Mouse (Mus musculus) bone marrow macrophage, adult 2 months (primary cell): ENCODE measurements at regions not wholly inside any gene's neighbourhood (a gene's known extent, or its start where the extent isn't known, plus 50 kb on each side); places are given as distances from the start of the nearest gene placed in this dataset.

Experiments used
- H3K27ac ChIP-seq: 2 replicates; pipeline ENCODE4 v1.5.1; 2012; ENCODE audit warnings: low read depth, low read length; ENCODE audit not compliant: insufficient read depth
- H3K4me1 ChIP-seq: 2 replicates; pipeline ENCODE4 v1.6.1; 2012; ENCODE audit warnings: low read length; ENCODE audit not compliant: control insufficient read depth, insufficient read depth
- H3K4me3 ChIP-seq: 2 replicates; pipeline ENCODE4 v1.5.1; 2012; ENCODE audit warnings: mild to moderate bottlenecking, low read length, moderate library complexity; ENCODE audit not compliant: insufficient read depth
- CTCF ChIP-seq: IDR thresholded peaks from 2 replicates; pipeline ENCODE4 v1.5.1; 2012; ENCODE audit warnings: low read depth, mild to moderate bottlenecking, low read length, moderate library complexity
- POLR2A ChIP-seq: IDR thresholded peaks from 2 replicates; pipeline ENCODE4 v1.6.1; 2012; ENCODE audit warnings: mild to moderate bottlenecking, low read depth, low read length, borderline replicate concordance

DNA sequence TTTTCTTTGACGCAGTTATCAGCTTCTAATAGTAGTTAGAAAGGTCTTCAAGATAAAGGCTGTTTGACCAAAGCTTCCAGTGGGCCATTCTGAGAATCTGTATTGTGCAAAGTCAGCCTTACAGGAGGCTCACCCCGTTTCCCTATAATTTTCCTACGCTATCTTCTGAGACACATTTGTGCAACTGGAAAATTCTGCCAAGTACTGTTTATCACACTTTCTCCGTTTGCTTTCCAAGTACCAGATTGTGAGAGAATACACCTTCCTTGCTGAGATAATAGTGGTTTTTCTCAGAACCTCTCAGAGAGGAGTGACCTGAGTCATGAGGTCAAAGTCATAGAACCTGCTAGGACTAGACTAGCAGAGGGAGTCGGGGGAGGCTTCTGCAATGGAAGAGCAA lies 55.2 kb upstream of the Plcl2 start:
- H3K4me3 ChIP-seq = no peak overlapping the region
- no peak for TF ChIP-seq POLR2A
- TF ChIP-seq CTCF = no peak
- H3K27ac ChIP-seq = no peak overlapping the region
- H3K4me1 ChIP-seq = peaks cover 7% of the 10 kb centered on the region; the same call in 1 of the 2 replicates

DNA sequence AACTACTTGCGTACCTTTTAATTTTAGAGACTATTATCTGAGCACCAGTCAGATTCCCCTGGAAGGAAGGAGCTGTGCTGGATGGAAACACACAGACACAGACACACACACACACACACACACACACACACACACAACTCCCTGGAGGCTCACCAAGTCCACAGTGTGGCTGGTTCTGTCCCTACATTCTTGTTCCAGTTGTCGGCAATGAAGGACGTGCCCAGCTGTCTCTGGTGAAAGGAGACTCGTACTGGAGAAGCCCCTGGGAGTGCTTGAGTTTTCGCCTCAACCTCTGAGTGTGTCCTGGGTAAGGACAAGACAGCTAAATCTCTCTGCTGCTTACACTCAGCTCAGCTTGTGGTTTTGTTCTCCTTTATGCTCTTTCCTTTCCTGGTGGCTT lies 54.3 kb upstream of the Plcl2 start:
- no peak overlapping the region for H3K4me3 ChIP-seq
- no peak overlapping the region for H3K27ac ChIP-seq
- peaks cover 7% of the 10 kb centered on the region; the same call in 1 of the 2 replicates for H3K4me1 ChIP-seq
- TF ChIP-seq POLR2A (no peak), CTCF (no peak)

DNA sequence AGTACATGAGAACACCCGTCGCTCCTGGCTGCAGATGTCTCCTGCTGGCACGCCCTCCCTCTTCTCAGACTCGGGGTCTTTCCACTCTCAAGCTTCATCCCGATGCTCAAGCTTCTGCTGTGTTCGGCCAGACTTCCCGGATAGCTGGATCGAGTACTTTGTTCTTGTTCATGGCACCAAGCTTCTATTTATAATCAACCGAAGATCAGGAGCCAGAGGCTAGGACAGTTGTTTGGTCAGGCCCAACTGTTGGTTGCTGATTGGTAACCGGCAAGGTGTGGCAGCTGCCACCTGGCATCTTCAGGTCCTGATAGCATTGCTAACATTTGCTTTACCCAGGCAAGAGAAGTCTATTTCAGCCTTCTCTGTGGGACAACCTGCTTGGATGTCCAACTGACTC lies 53.5 kb upstream of the Plcl2 start:
- Histone ChIP-seq H3K4me3 (no peak overlapping the region), H3K27ac (no peak overlapping the region), H3K4me1 (peaks cover 7% of the 10 kb centered on the region; the same call in 1 of the 2 replicates)
- no peak for TF ChIP-seq CTCF
- TF ChIP-seq POLR2A = no peak

DNA sequence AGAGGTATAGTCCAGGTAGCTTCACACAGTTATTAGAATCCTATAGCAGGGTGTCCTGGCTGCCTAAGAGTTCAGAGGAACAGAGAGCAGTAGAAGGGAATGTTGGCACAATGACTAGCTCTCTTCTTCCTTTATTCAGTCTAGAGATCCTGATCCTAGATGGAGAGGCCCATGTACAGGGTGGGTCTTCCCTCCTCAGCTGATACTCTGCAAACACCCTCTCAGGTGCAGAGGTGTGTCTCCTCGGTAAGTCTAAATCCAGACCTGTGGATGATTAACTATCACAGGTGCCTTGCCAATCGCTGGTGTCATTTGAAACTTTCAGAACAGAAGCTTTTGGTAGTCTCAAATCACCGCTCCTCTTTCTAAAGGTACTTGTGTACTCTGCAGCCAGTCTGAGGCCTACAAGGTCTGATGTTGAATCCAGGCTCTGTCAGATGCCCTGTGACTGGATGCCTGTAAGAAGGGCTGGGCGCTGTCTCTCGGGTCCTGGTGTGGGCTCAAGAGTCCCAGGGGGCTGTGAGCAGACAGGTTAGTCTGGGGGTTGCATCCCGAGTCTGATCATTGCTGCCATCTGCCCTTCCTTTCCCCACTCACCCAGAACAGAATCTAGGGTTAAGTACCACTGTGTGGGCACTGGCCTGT lies 52.0 kb upstream of the Plcl2 start:
- H3K4me1 ChIP-seq = peaks cover 3% of the 10 kb centered on the region; the same call in 1 of the 2 replicates
- TF ChIP-seq POLR2A (no peak), CTCF (no peak)
- H3K4me3 ChIP-seq = no peak overlapping the region
- H3K27ac ChIP-seq = no peak overlapping the region

DNA sequence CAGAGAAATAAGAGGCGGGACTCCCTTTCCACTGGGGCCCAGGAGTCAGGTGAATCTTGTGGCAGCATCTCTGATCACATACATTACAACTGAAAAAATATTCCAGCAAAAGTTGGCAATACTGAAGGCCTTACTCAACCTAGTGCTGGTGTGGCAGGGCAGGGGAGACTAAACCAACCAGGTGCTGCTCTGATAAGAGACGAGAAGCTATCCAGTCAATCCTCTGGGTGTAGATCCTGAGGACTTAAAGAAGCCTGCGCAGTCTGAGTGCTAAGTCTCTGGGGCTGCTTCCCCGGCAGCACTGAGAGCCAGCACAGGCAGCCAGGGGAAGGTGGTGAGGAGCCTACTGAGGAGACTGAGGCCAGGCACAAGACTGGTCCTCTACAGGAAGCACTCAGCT lies 51.0 kb upstream of the Plcl2 start:
- TF ChIP-seq POLR2A = no peak
- no peak for TF ChIP-seq CTCF
- Histone ChIP-seq H3K27ac (no peak overlapping the region), H3K4me3 (no peak overlapping the region), H3K4me1 (no peaks in the 10 kb centered on the region)
